Mouse (Mus musculus): ENCODE data around the gene Cd59a.
A peak's percentile ranks its signal among the peaks of the same experiment; 100 is the strongest.
"Not testable (repeated sequence)": the region's sequence is repeated elsewhere in the genome, so short reads cannot be mapped to it uniquely, and the experiment has no call there.

The Cd59a gene

DNA sequence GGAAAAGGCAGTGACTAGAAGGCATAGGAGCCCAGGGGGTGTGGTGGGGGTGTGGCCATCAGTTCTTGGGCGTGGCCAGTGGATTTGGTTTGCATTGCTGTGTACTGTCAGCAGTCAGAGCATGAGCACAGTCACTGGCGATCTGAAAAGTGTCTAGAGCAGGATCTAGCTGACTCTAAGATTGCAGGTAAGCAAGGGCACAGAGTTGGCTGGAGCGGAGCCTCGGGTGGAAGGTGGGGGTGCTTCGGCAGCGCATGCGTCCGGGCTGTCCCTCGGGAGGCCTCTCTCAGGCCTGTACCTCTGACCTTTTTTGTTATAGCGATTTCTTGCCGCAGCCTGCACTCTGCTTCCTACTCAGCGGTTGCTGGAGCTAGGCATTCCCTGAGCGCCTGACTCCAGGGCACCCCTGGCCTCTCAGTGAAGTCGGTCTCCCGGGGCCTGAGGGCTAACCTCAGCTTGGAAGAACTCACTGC is at the start of gene Cd59a:
Gene Cd59a, plus strand, starts transcription at position 61 of the 473 bp plus-strand sequence.
- DNase-seq (ENCODE audit: inconsistent ontology term), result peak; percentile 85

DNA sequence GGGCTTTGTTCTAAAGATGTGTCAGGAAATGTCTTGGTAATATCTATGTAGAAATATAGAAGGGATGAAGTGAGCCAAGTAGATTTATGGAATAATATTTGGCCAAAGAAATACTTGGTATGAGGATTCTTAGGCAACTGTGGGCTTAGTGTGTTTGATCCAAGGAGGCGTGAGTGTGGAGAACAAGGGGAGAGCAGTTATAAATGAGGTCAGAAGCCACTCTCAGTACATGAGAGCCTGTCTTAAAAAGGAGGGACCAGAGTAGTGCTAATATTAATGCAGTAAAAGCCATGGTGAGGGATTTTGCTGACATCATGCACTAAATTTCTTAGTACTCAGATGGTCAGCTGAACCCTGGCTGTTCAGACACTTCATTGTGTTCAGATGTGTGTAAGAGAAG is 37.2 kb upstream of the Cd59a start:
- no peak for DNase-seq (ENCODE audit: inconsistent ontology term)

DNA sequence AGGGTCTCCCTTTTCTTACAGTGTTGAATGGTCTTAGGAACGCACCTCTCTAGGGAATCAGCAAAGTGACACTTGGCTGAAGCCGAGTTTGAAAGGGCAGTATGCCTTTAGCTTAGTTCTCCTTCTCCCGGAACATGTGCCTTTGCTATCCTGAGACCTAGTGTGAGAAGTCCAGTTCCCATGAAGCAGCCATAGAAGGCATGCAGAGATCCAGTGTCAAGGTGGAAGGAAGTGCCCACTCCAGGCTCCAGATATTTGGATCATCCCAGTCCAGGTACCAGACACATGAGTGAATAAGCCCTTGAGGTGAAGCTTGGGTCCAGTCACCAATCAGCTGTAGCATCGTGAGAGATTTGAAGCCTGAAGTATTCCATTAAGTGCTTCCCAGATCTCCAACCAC is 36.6 kb upstream of the Cd59a start:
- no peak for DNase-seq (ENCODE audit: inconsistent ontology term)

DNA sequence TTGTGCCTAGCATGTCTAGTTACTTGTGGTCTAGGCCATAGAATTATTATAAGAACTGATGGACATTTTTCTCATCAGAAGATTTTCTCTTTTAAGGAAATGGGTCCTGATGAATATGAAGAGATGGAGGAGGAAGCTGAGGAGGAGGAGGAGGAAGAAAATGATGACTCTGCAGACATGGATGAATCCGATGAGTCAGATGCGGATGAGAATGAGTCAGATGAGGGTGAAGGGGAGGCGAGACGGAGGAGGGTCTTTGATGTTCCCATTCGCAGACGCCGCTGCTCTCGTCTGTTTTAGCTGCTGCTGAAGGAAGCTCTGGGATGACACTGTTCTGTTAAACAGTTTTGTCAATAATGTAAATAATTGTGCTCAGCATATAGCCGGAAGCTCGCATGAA is 35.8 kb upstream of the Cd59a start:
- no peak for DNase-seq (ENCODE audit: inconsistent ontology term)

DNA sequence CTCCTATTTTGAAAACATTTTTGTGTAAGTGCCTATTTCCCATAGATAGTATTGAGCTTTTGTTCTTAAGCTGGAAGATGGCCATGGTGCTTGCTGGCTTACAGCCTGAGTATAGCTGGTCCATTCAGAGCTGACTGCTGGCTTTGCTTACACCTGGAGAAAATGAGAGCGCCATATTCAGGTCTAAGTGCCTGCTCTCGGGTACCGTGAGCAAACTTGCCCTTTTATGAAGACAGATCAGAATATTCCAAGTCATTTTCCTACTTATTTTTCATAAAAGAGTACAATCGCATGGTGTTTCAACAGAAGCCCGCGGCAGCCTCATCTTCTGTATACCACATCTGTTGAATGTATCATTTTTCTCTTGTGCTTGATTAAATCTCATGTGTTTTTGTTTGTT is 34.6 kb upstream of the Cd59a start:
- DNase-seq (ENCODE audit: inconsistent ontology term), result no peak

DNA sequence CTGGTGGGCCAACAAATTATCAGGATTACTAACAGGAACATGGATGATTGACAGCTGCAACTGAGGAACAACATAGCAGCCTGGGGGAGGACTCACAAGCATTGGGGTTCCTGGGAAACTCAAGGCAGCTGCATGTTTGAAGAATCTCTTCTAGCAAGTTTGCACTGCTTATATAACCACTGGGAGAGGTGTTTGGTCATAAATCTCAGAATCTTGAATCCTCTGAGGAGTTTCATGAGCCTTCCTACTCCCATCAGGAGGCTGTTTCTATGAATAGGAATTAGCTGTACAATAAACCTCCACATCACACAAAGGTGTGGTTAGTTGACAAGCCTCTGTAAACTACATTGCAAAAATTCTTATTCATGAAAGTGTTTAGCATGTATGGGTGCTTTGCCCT is 32.9 kb upstream of the Cd59a start:
- no peak for DNase-seq (ENCODE audit: inconsistent ontology term)

DNA sequence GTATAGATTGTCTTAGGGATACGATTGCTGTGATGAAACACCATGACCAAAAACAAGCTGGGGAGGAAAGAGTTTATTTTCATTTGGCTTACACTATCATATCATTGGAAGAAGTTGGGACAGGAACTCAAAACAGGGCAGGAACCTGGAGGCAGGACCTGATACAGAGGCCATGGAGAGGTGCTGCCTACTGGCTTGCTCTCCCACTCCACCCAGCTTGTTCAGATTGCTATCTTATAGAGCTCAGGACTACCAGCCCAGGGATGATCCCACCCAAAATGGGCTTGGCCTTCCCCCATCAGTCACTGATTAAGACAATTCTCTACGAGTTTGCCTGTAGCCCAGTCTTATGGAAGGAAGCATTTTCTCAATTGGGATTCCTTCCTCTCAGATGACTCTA is 31.4 kb upstream of the Cd59a start:
- no peak for DNase-seq (ENCODE audit: inconsistent ontology term)

DNA sequence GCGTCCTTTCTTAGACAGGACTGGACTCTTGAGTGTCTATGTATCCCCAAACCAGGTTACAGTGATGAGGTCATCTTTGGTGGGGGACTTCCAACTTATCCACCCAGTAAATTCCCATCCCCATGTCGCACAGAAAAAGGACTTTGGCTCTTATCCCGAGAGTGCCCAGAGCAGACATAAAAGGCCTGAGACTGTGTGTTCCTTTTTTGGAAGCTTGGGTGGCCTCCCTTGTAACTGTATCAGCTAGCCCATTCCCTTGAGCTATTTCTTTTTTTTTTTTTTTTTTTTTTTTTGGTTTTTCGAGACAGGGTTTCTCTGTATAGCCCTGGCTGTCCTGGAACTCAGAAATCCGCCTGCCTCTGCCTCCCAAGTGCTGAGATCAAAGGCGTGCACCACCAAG is 30.1 kb upstream of the Cd59a start, which contains the start of gene Gm10912:
Gene Gm10912, plus strand, starts transcription at position 301 of the 400 bp plus-strand sequence.
- not testable (repeated sequence) for DNase-seq (ENCODE audit: inconsistent ontology term)

DNA sequence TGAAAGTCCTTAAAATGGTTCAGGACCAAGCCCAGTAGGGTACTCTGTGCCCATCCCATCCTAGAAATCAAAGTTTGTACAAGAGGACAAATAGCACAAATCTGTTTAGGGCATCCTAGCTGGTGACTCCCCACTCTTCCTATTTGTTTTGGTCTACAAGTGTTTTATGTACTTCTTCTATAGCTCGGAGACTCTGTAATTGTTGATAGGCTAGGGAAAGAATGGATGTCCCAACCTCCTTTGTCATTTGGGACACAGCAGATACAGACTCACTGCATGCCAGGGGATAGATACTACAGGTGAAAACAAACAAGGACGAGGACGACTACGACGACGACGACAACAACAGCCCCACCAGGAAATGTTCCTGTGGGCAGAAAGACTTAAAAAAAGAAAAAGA is 27.2 kb upstream of the Cd59a start, which contains the start of gene Gm10799:
Gene Gm10799, minus strand, starts transcription at position 101 of the 400 bp plus-strand sequence.
- not testable (repeated sequence) for DNase-seq (ENCODE audit: inconsistent ontology term)

DNA sequence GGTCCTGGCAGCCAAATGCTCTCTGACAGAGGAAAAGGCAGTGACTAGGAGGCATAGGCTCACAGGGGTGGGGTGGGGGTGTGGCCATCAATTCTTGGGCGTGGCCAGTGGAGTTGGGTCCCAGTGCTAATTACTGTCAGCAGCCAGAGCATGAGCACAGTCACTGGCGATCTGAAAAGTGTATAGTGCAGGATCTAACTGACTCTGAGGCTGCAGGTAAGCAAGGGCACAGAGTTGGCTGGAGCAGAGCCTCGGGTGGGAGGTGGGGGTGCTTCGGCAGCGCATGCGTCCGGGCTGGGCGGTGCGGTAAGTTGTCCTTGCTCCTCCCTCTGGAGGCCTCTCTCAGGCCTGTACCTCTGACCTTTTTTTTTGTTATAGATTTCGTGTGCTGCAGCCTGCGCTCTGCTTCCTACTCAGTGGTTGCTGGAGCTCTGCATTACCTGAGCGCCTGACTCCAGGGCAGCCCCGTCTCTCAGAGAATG is 25.9 kb upstream of the Cd59a start, which contains the start of gene Cd59b:
Gene Cd59b, plus strand, starts transcription at position 146 of the 482 bp plus-strand sequence.
- DNase-seq (ENCODE audit: inconsistent ontology term), result peak; percentile 66

DNA sequence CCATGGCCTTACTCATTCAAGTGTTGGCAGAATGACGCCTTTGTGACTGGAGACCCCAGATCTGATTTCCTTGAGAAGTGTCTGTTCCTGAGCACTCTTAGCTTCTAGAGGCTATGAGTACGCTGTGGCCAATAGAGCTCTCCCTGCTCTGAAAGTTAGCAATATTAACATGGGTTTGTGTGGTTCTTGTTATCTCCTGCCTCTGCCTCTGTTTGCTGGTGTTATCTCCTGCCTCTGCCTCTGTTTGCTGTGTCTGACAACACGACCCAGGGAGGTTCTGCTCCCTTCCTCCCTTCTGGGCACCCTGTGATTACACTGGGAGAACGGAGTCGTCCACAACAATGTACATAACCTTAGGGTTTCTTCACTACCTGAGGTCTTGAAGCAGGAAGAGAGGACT is 17.3 kb upstream of the Cd59a start:
- not testable (repeated sequence) for DNase-seq (ENCODE audit: inconsistent ontology term)

DNA sequence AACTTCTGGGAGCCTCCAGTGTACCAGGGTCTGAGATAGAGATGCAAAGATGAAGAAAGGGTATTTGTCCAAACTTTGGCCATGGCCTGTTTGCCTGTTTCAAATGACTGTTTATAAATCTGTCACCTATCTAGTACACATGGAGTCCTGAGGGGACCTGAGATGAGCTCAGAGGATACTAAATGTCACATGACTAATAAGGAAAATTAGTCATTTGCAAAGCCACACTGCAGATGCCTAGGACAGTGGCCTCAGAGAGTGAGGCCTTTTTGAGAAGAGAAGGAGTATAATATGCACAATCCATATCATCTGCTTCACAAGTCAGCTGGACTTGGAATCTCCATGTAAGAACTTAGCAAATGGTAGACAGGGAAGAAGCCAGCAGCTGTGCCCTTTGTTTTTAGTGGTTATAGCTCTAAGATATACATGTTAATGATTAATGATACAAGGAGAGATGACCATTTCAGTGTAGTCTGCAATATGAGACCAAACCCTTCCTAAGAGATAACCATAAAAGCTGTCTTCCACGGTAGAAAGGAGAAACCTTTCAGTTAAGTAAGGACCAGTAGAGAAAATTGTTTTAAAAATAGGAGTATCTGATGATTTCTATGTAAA is 14.1 kb upstream of the Cd59a start:
- DNase-seq (ENCODE audit: inconsistent ontology term), result not testable (repeated sequence)

DNA sequence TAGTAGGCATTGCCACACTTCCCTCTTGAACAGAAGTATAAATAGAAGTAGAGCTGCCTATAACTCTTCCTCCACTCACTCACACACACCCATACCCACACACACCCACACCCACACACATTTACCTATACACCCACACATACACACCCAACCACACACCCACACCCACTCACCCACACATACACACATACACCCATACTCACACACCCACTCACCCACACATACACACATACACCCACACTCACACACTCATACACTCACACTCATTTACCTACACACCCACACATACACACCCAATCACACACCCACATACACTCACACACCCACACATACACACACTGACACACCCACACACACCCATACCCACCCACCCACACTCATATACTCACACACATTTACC is 13.1 kb upstream of the Cd59a start:
- no peak for DNase-seq (ENCODE audit: inconsistent ontology term)

DNA sequence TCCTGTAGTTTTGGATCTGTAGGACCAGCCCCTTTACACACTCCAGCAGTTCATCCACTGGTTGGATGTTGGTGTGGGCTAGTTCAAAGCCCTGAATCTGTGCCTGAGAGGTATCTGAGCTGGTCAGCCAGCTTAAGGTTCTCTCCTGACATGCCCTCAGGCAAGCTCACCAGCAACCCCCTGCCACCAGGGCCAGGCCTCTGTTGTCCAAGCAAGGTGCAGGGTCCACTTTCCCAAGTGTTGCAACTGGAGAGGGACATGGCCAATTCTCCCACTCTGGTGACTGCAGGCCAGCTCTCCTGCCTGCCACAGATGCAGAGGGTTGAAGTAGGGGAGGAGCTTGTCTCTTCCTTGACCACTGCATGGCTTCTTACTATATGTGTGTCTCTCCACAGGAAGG is 11.6 kb upstream of the Cd59a start:
- not testable (repeated sequence) for DNase-seq (ENCODE audit: inconsistent ontology term)

DNA sequence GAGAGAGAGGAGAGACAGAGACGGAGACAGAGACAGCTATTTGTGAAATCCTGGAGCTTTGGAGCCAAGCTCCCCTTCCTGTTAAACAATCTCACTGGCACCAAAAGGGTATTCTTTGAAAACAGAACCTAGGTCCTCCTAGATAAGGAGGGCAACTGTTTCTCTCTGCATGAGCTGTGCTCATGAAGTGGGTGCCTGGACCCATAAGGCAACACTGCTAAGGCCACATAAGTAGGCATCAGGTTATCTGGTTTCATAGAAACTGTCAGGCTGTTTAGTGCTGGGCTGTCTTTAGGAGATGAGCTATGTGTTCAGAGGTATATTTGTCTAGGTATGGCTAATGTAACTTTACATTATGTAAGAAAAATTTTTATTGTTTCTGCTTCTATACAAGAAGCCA is 8.0 kb upstream of the Cd59a start:
- DNase-seq (ENCODE audit: inconsistent ontology term), result not testable (repeated sequence)

DNA sequence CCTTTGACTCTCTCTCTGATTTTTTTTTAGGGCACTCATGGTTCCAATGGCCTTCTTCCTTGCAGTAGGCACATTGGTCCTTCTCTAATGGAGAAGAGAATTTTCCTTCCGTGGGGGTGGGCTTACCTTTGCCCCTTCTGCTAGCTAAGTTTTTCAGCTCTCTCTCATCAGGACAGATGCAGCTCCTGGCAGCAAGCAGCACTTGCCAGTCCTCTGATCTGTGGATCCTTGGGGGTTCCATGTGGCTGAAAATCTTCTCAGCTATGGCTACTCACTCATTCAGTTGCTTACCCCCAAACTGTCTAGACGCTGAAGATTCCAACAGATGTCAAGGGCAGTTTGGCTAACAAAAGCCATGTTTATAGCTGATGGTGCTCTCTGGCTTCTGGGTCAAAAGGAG is 2.3 kb upstream of the Cd59a start:
- no peak for DNase-seq (ENCODE audit: inconsistent ontology term)

DNA sequence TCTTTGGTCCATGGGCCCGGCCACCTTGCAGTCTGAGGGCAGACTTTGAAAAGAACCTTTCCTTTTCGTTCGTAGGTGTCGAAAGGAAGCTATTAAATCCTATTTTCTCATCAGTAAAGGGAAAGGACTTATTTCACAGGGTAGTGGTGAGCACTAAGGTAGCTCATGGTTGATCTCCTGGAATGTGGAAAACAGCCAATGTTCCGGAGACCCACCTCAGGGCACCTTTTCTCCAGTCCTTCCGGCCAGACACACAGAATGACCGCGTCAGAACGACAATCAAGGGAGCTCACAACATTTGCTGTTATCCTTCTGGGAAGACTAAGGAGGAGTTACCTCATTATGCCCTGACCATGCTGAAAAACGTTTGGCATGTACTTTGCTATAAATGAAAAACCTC is 655 bp downstream of the Cd59a start:
- peak; percentile 19 for DNase-seq (ENCODE audit: inconsistent ontology term)

DNA sequence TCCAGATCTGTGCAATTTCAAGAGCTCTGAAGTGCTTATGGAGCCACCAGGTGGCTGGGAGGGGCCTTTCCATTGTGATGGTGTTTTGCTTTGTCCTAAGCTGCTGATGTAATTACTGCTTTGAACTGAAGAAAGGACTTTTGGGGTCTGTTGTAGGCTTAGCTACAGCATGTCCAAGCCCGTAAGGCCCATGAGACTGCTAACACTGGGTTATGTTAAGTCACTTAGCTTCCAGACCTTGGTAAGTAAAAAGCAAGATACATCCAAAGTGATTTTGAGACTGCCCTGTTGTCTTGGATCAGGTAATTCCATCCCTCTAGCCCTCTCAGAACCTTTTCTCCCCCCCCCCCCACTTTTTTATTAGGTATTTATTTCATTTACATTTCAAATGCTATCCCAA is 1.2 kb downstream of the Cd59a start:
- not testable (repeated sequence) for DNase-seq (ENCODE audit: inconsistent ontology term)

DNA sequence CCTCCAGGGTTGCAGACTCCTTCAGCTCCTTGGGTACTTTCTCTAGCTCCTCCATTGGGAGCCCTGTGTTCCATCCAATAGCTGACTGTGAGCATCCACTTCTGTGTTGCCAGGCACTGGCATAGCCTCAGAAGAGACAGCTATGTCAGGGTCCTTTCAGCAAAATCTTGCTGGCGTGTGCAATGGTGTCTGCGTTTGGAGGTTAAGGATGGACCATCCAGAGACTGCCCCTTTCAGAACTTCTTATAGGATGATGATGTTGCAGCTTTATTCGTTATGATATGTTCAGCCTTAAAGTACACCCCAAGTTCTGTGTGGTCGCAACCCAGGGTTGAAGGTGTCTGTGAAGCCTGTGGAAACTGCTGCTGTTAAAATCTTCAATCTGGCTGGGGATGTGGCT is 1.8 kb downstream of the Cd59a start:
- not testable (repeated sequence) for DNase-seq (ENCODE audit: inconsistent ontology term)

DNA sequence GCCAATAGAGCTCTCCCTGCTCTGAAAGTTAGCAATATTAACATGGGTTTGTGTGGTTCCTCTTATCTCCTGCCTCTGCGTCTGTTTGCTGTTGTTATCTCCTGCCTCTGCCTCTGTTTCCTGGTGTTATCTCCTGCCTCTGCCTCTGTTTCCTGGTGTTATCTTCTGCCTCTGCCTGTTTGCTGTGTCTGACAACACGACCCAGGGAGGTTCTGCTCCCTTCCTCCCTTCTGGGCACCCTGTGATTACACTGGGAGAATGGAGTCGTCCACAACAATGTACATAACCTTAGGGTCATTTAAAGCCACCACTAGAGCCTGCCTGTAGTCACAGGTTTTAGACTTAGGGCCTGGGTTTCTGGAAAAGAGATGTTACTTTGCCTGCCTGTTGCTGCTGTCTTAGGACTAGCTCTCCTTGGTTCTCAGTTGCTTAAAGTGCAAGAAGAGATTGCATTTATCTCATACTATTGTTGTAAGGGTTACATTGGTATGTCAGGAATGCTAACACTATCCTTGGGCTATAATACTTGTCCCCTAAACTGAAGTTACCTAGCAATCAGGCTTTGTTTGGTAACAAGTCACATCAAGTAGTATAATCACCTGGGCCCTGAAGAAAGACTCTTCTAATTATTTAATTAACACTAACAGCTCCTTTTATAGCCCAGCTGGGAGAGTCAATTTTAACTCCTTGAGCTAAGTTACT is 3.1 kb downstream of the Cd59a start:
- DNase-seq (ENCODE audit: inconsistent ontology term), result peak; percentile 38

DNA sequence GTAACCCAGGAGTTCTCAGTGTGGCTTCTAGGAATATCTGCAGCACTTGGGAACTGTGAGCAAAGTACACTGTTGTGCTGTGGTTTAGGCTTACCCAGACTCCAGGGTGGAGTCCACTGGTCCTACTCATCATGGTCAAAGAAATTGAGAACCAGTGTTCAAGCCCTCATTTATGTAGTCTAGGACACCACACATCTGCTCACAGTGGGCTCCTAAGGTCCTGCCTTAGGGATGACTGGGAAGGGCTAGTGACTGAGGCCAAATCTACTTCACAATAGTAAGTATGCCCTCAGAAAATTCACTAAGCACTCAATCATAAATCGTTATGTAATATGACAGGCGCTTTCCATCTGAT is 3.6 kb downstream of the Cd59a start:
- DNase-seq (ENCODE audit: inconsistent ontology term), result no peak

DNA sequence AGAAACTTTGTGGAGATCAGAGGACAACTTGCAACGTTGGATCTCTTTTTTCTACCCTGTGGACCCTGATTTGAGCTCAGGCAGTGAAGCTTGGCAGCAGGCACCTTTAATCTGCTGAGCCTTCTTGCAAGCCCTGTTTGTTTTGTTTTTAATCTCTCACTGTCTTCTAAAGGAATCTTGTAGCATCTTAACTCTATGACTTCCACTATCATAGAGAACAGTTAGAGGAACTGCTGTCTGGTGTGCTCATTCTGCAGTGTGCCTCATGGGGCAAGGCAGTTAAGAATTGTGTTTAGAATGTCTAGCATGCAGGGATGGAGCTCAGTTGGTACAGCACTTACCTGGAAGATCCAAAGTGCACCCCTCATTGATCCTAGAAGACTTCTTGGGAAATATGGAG is 4.3 kb downstream of the Cd59a start:
- DNase-seq (ENCODE audit: inconsistent ontology term), result no peak

DNA sequence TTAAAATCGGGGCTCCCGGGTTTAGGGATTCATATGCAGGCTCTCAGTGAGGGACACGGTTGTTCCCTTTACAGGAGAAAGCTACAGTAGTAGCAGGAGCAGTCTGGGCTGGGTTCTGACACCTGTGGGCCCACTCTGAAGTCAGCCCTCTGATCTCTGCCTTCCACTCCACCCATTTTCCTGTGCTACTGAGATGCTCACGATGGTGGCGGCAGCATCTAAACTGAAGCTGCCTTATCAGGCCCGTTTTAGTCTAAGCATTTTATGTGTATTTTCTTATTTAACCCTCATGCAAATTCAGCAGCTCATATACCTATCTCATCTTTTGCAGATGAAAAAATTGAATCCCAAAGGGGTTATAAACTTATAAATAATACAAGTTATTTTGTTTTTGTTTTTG is 9.2 kb downstream of the Cd59a start:
- DNase-seq (ENCODE audit: inconsistent ontology term), result no peak
